Mouse (Mus musculus): Measurements from ENCODE around the gene Olfr525. TPM values are rescaled to one million over a fixed set of nuclear protein-coding genes. Genes with fewer than 3 reads are reported as not detected.

Gene Olfr525
- polyA plus RNA-seq (2021; fragmentation: Nextera tagmentation) = not detected in 2 replicates
- long read RNA-seq, experiment 1 = 0 reads
- long read RNA-seq, experiment 2 = 0 reads

DNA sequence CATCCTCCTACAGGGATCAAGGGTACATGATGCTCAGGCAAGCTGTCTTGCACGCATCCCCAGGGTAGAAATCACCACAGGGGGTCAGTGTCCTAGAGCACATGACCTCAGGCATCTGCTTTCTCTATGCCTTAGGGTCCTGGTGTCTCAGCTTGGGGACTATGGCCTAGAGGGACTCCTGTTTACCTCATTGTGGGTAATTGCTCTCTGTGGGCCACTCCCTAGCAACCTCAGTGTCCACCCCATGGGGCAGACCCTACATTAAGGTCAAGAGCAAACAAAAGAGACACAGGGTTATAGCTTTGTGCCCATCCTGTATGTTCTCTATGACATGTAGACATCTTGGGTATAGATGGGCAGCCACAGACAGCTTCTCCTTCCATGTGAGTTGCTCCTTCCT lies at the start of gene Olfr525:
Olfr525 (plus strand) TSS at position 301 of the 400 bp plus-strand sequence.

DNA sequence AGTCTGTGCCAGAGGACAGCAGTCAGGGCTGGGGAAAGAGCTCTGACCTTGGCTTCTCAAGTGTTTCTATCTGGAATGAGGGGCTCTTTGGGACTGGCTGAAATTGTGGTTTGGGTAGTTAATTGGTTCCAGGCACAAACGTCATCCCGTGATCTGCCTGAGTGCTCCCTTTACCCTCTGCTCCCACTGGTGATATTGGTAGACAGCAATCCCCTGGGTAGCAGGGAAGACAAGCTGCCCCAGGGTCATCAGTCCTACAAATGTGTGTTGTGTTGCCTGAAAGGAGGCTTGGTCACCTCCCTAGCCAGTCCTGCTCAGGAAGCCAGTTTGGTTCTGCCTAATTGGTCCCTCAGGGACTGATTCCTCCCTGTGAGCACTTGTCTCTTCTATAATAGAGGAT lies 13.1 kb downstream of the Olfr525 start, which contains the start of gene Olfr527:
Olfr527 (plus strand) TSS at position 301 of the 400 bp plus-strand sequence.

DNA sequence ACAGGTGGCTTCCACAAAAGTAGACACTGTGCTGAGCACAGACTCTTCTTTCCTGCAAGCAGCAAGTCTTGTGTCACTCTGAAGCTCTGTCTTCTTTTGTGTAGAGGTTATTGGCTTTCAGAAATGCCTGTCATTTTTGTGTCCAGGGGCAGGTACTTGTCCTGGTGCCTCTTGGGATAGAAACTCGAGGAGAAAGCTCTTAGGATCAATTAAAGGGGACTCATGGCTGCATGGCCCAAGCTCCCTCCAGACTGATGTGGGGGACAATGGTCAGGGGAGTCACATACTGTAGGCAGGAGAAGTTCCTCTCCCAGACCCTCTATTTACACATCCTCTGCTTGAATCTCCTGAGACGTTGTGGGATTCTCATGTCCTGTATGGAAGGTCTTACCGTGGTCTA lies 40.9 kb downstream of the Olfr525 start, which contains the start of gene Olfr60:
Olfr60 (minus strand) TSS at position 101 of the 400 bp plus-strand sequence.

DNA sequence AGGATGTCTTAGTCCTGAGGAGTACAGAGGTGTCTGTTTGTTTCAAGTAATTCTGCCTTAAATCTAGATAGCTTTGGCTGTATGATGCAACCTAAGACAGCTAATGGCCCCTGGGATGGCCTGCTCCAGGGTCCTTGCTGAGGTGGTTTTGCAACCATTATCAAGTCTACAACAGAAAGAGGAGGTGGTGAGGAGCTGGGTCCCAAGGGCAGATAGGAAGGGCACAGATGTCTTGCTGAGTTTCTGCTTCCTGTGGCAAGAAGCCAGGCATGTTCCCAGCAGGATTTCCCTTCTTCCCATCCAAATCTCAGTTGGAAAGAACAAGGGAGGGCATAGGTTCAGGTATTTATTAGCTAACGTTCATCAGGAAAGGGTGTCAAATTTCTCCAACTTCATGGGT lies 55.6 kb downstream of the Olfr525 start, which contains the start of gene Olfr530:
Olfr530 (minus strand) TSS at position 101 of the 400 bp plus-strand sequence.

Other genes starting within 250 kb of the Olfr525 start
- gene Caly, start 238.3 kb upstream of the Olfr525 start, polyA plus RNA-seq (2021; fragmentation: Nextera tagmentation) = 444 and 556 TPM in 2 replicates
- gene Prap1, start 227.5 kb upstream of the Olfr525 start, polyA plus RNA-seq (2021; fragmentation: Nextera tagmentation) = not detected in 2 replicates
- gene Fuom, start 218.4 kb upstream of the Olfr525 start, polyA plus RNA-seq (2021; fragmentation: Nextera tagmentation) = 114 and 131 TPM in 2 replicates
- gene Paox, start 205.1 kb upstream of the Olfr525 start, polyA plus RNA-seq (2021; fragmentation: Nextera tagmentation) = 4.3 and 5.1 TPM in 2 replicates
- gene Echs1, start 204.4 kb upstream of the Olfr525 start, polyA plus RNA-seq (2021; fragmentation: Nextera tagmentation) = 107 and 129 TPM in 2 replicates
- gene Mtg1, start 183.3 kb upstream of the Olfr525 start, polyA plus RNA-seq (2021; fragmentation: Nextera tagmentation) = 35.5 and 55.8 TPM in 2 replicates
- 53.6 and 65.3 TPM in 2 replicates for gene Sprn, start 166.0 kb upstream of the Olfr525 start, polyA plus RNA-seq (2021; fragmentation: Nextera tagmentation)
- gene Olfr522, start 156.1 kb upstream of the Olfr525 start, polyA plus RNA-seq (2021; fragmentation: Nextera tagmentation) = not detected in 2 replicates
- gene Olfr523, start 147.6 kb upstream of the Olfr525 start, polyA plus RNA-seq (2021; fragmentation: Nextera tagmentation) = not detected in 2 replicates
- gene Olfr524, start 114.9 kb upstream of the Olfr525 start, polyA plus RNA-seq (2021; fragmentation: Nextera tagmentation) = not detected in 2 replicates
- not detected in 2 replicates for gene Cd163l1, start 102.6 kb upstream of the Olfr525 start, polyA plus RNA-seq (2021; fragmentation: Nextera tagmentation)
- not detected in 2 replicates for gene 5830411N06Rik, start 73.6 kb upstream of the Olfr525 start, polyA plus RNA-seq (2021; fragmentation: Nextera tagmentation)
- gene Olfr527, start 13.2 kb downstream of the Olfr525 start, polyA plus RNA-seq (2021; fragmentation: Nextera tagmentation) = not detected in 2 replicates
- gene Olfr60, start 40.8 kb downstream of the Olfr525 start, polyA plus RNA-seq (2021; fragmentation: Nextera tagmentation) = not detected in 2 replicates
- not detected in 2 replicates for gene Olfr530, start 55.5 kb downstream of the Olfr525 start, polyA plus RNA-seq (2021; fragmentation: Nextera tagmentation)
- not detected in 2 replicates for gene Olfr531, start 82.1 kb downstream of the Olfr525 start, polyA plus RNA-seq (2021; fragmentation: Nextera tagmentation)
- gene Olfr532, start 100.8 kb downstream of the Olfr525 start, polyA plus RNA-seq (2021; fragmentation: Nextera tagmentation) = not detected in 2 replicates
- not detected in 2 replicates for gene Olfr533, start 142.5 kb downstream of the Olfr525 start, polyA plus RNA-seq (2021; fragmentation: Nextera tagmentation)
- gene Olfr535, start 163.4 kb downstream of the Olfr525 start, polyA plus RNA-seq (2021; fragmentation: Nextera tagmentation) = not detected in 2 replicates
- gene Olfr536, start 186.5 kb downstream of the Olfr525 start, polyA plus RNA-seq (2021; fragmentation: Nextera tagmentation) = not detected in 2 replicates
- gene Olfr538, start 247.0 kb downstream of the Olfr525 start, polyA plus RNA-seq (2021; fragmentation: Nextera tagmentation) = not detected in 2 replicates